Comparison of ENCODE assay signal across 16 mouse cellular contexts in genomic region chr9:56870778-56871177, GRCm38 (mm10). TPM values are rescaled to one million over a fixed set of nuclear protein-coding genes. Genes with fewer than 3 reads are reported as not detected.
DNase-seq lines count a peak whose midpoint lies in the region; ATAC-seq and TF ChIP-seq lines count a peak whose summit lies in the region.
"Had no signal": no experiment of that assay in that cellular context is flagged by ENCODE, and none has a peak within 500 bp of the region (broad histone marks: within the 10 kb centered on the region; RNA-seq: fewer than 3 reads in every experiment).

No protein-coding gene starts in this region.

- H3K27ac ChIP-seq in heart, embryonic 15.5 days = peak overlapping the region; percentile 87
- H3K27ac ChIP-seq in lung, postnatal 0 days (ENCODE audit: low read length) = peak overlapping the region; percentile 44; the same call in 1 of the 2 replicates
- H3K27ac ChIP-seq in embryonic fibroblast, embryonic 13.5 days (ENCODE audit: insufficient read depth, low read length) = peak overlapping the region; percentile 36
- H3K27ac ChIP-seq in stomach, postnatal 0 days (replicated peaks) = peak overlapping the region; percentile 25; the same call in 1 of the 2 replicates
- no peak overlapping the region for H3K27ac ChIP-seq in midbrain, embryonic 11.5 days (ENCODE audit: low read depth, low read length)
- H3K27ac ChIP-seq: liver, embryonic 12.5 days; midbrain, embryonic 12.5 days had no signal

- 19% methylated on average over 10 of the region's 10 CpGs for WGBS in heart, embryonic 15.5 days
- WGBS in lung, postnatal 0 days = 55% methylated on average over 10 of the region's 10 CpGs
- 49% methylated on average over 10 of the region's 10 CpGs for WGBS in stomach, postnatal 0 days
- 84% methylated on average over 10 of the region's 10 CpGs for WGBS in midbrain, embryonic 11.5 days

- intact Hi-C loops in heart, postnatal 36 days (cut with DNase I) = no loop called here

- H3K27me3 ChIP-seq in heart, embryonic 15.5 days = no peaks in the 10 kb centered on the region
- H3K27me3 ChIP-seq in lung, postnatal 0 days (replicated peaks; ENCODE audit: insufficient read depth, low read length) = no peaks in the 10 kb centered on the region
- H3K27me3 ChIP-seq in stomach, postnatal 0 days (ENCODE audit: control insufficient read depth, insufficient read depth, low read length) = no peaks in the 10 kb centered on the region
- peaks cover 3% of the 10 kb centered on the region; the same call in 1 of the 2 replicates for H3K27me3 ChIP-seq in midbrain, embryonic 11.5 days (ENCODE audit: control insufficient read depth, insufficient read depth, low read length)

- H3K4me1 ChIP-seq in heart, embryonic 15.5 days (replicated peaks) = peaks cover 85% of the 10 kb centered on the region
- peaks cover 13% of the 10 kb centered on the region; the same call in 1 of the 2 replicates for H3K4me1 ChIP-seq in lung, postnatal 0 days (ENCODE audit: insufficient read depth, low read depth, low read length)
- H3K4me1 ChIP-seq in embryonic fibroblast, embryonic 13.5 days (ENCODE audit: control insufficient read depth, insufficient read depth, low read length) = peaks cover 31% of the 10 kb centered on the region
- H3K4me1 ChIP-seq in stomach, postnatal 0 days (replicated peaks; ENCODE audit: control insufficient read depth, insufficient read depth) = peaks cover 15% of the 10 kb centered on the region
- H3K4me1 ChIP-seq in midbrain, embryonic 11.5 days (ENCODE audit: control insufficient read depth, insufficient read depth, low read length) = no peaks in the 10 kb centered on the region

- H3K4me3 ChIP-seq in heart, embryonic 15.5 days = no peak overlapping the region; the same call in 1 of the 2 replicates
- H3K4me3 ChIP-seq in lung, postnatal 0 days (ENCODE audit: low read depth, low read length) = no peak overlapping the region
- no peak overlapping the region for H3K4me3 ChIP-seq in embryonic fibroblast, embryonic 13.5 days (ENCODE audit: insufficient read depth, low read length)
- no peak overlapping the region for H3K4me3 ChIP-seq in stomach, postnatal 0 days (ENCODE audit: low read depth, low read length)
- no peak overlapping the region for H3K4me3 ChIP-seq in midbrain, embryonic 11.5 days (ENCODE audit: low read depth, low read length)
- H3K4me3 ChIP-seq: erythroblast, embryonic 14.5 days; liver, embryonic 12.5 days; midbrain, embryonic 12.5 days had no signal

- TF ChIP-seq CTCF in lung, postnatal 0 days (IDR thresholded peaks at IDR 0.05) = no peak
- TF ChIP-seq CTCF in embryonic fibroblast, embryonic 13.5 days (IDR thresholded peaks at IDR 0.05; ENCODE audit: borderline replicate concordance, insufficient read depth, low read length) = no peak
- no peak for TF ChIP-seq CTCF in stomach, postnatal 0 days (IDR thresholded peaks at IDR 0.05; ENCODE audit: low read depth)

- H3K9me3 ChIP-seq in heart, embryonic 15.5 days (replicated peaks) = no peaks in the 10 kb centered on the region
- no peaks in the 10 kb centered on the region for H3K9me3 ChIP-seq in lung, postnatal 0 days (ENCODE audit: low read length)
- H3K9me3 ChIP-seq in stomach, postnatal 0 days (ENCODE audit: control insufficient read depth, low read length) = no peaks in the 10 kb centered on the region
- H3K9me3 ChIP-seq in midbrain, embryonic 11.5 days (ENCODE audit: control insufficient read depth, low read length) = no peaks in the 10 kb centered on the region
- H3K9me3 ChIP-seq: liver, embryonic 12.5 days; midbrain, embryonic 12.5 days had no signal

- peak overlapping the region; percentile 56 for H3K4me2 ChIP-seq in heart, embryonic 15.5 days
- no peak overlapping the region for H3K4me2 ChIP-seq in lung, postnatal 0 days (replicated peaks; ENCODE audit: low read depth, low read length)
- no peak overlapping the region for H3K4me2 ChIP-seq in stomach, postnatal 0 days (replicated peaks; ENCODE audit: low read depth)
- H3K4me2 ChIP-seq in midbrain, embryonic 11.5 days = no peak overlapping the region
- H3K4me2 ChIP-seq: liver, embryonic 12.5 days; midbrain, embryonic 12.5 days had no signal

- H3K9ac ChIP-seq in heart, embryonic 15.5 days = peak overlapping the region; percentile 3; the same call in 1 of the 2 replicates
- no peak overlapping the region for H3K9ac ChIP-seq in lung, postnatal 0 days (replicated peaks; ENCODE audit: low read depth)
- H3K9ac ChIP-seq in stomach, postnatal 0 days (ENCODE audit: low read length) = no peak overlapping the region
- no peak overlapping the region for H3K9ac ChIP-seq in midbrain, embryonic 11.5 days (ENCODE audit: low read length)
- H3K9ac ChIP-seq: liver, embryonic 12.5 days; midbrain, embryonic 12.5 days had no signal

- TF ChIP-seq POLR2A in embryonic fibroblast, embryonic 13.5 days (IDR thresholded peaks at IDR 0.05; ENCODE audit: low read depth, low read length) = no peak

- no peak for TF ChIP-seq EP300 in lung, postnatal 0 days (IDR thresholded peaks at IDR 0.05)
- no peak for TF ChIP-seq EP300 in stomach, postnatal 0 days (optimal IDR thresholded peaks at IDR 0.05)

- DNase-seq in heart, postnatal 36 days = no peak
- no peak for DNase-seq in lung, postnatal 0 days (ENCODE audit: low spot score)
- DNase-seq in lung, postnatal 4 days = no peak
- no peak for DNase-seq in stomach, postnatal 0 days (ENCODE audit: low spot score)
- DNase-seq in midbrain, embryonic 11.5 days (ENCODE audit: low spot score, missing footprints) = no peak
- DNase-seq in cerebellum, postnatal 4 days (ENCODE audit: low spot score in 2 of 2) = no peak
- DNase-seq: cerebellum, postnatal 36 days; right cerebral cortex, postnatal 4 days had no signal

- no peak for ATAC-seq in heart, embryonic 15.5 days (replicated peaks; ENCODE audit: insufficient number of reproducible peaks, insufficient read depth, low FRiP score, low read depth)
- ATAC-seq in lung, postnatal 0 days = no peak
- ATAC-seq in stomach, postnatal 0 days (ENCODE audit: low FRiP score, low TSS enrichment) = no peak
- no peak for ATAC-seq in midbrain, embryonic 11.5 days (ENCODE audit: low FRiP score)
- ATAC-seq: hindbrain, embryonic 16.5 days; liver, embryonic 12.5 days had no signal

- no peaks in the 10 kb centered on the region for H3K36me3 ChIP-seq in heart, embryonic 15.5 days
- H3K36me3 ChIP-seq in lung, postnatal 0 days (ENCODE audit: insufficient read depth, low read length) = no peaks in the 10 kb centered on the region
- H3K36me3 ChIP-seq in stomach, postnatal 0 days (ENCODE audit: control insufficient read depth, insufficient read depth, low read length) = no peaks in the 10 kb centered on the region
- no peaks in the 10 kb centered on the region for H3K36me3 ChIP-seq in midbrain, embryonic 11.5 days (ENCODE audit: control insufficient read depth, insufficient read depth, low read length)
- H3K36me3 ChIP-seq: liver, embryonic 12.5 days; midbrain, embryonic 12.5 days had no signal

RNA-seq across cellular contexts. Expression of gene Cspg4, which starts 5.9 kb away (rescaled TPM):
- polyA plus RNA-seq in heart, embryonic 15.5 days (2015; fragmentation: Nextera tagmentation; extraction: Ambion mirVana) = 28.9 and 38.3 TPM in 2 replicates
- total RNA-seq in heart, postnatal 36 days (2021) = 10 to 100 TPM; 14.7 to 16.7 TPM
- 9.1 and 10.4 TPM in 2 replicates for polyA plus RNA-seq in lung, postnatal 0 days (2015; fragmentation: Nextera tagmentation; extraction: Ambion mirVana)
- polyA plus RNA-seq in embryonic fibroblast, embryonic 13.5 days (2011; ENCODE audit: insufficient read length, low read depth, missing spikeins) = 48.4 and 76.1 TPM in 2 replicates
- 7.8 and 9.0 TPM in 2 replicates for polyA plus RNA-seq in stomach, postnatal 0 days (2015; fragmentation: Nextera tagmentation; extraction: Ambion mirVana)
- polyA plus RNA-seq in midbrain, embryonic 11.5 days (2014; fragmentation: Nextera tagmentation; extraction: Ambion mirVana) = 1.1 and 1.4 TPM in 2 replicates
- total RNA-seq: neutrophil, adult 5-6 weeks had no signal
- polyA plus RNA-seq: erythroblast, embryonic 14.5 days had no signal

RNA-seq across cellular contexts. Expression of gene Odf3l1, which starts 6.3 kb away (rescaled TPM):
- 0.38 and 0.62 TPM in 2 replicates for polyA plus RNA-seq in heart, embryonic 15.5 days (2015; fragmentation: Nextera tagmentation; extraction: Ambion mirVana)
- not detected for total RNA-seq in heart, postnatal 36 days (2021)
- 0.30 TPM in 1 of 2 replicates, not detected in the other for polyA plus RNA-seq in lung, postnatal 0 days (2015; fragmentation: Nextera tagmentation; extraction: Ambion mirVana)
- not detected in 2 replicates for polyA plus RNA-seq in embryonic fibroblast, embryonic 13.5 days (2011; ENCODE audit: insufficient read length, low read depth, missing spikeins)
- polyA plus RNA-seq in stomach, postnatal 0 days (2015; fragmentation: Nextera tagmentation; extraction: Ambion mirVana) = 0.57 and 0.71 TPM in 2 replicates
- not detected in 2 replicates for polyA plus RNA-seq in midbrain, embryonic 11.5 days (2014; fragmentation: Nextera tagmentation; extraction: Ambion mirVana)
- total RNA-seq: MEL; neutrophil, adult 5-6 weeks had no signal
- polyA plus RNA-seq: erythroblast, embryonic 14.5 days; hindbrain, embryonic 16.5 days; liver, embryonic 12.5 days; midbrain, embryonic 12.5 days had no signal

RNA-seq across cellular contexts. Expression of gene Snx33, which starts 57.4 kb away (rescaled TPM):
- 7.0 and 9.5 TPM in 2 replicates for polyA plus RNA-seq in heart, embryonic 15.5 days (2015; fragmentation: Nextera tagmentation; extraction: Ambion mirVana)
- 10 to 100 TPM; 10.0 to 11.1 TPM for total RNA-seq in heart, postnatal 36 days (2021)
- polyA plus RNA-seq in lung, postnatal 0 days (2015; fragmentation: Nextera tagmentation; extraction: Ambion mirVana) = 8.7 and 8.9 TPM in 2 replicates
- polyA plus RNA-seq in embryonic fibroblast, embryonic 13.5 days (2011; ENCODE audit: insufficient read length, low read depth, missing spikeins) = 18.1 and 20.7 TPM in 2 replicates
- 5.5 and 6.4 TPM in 2 replicates for polyA plus RNA-seq in stomach, postnatal 0 days (2015; fragmentation: Nextera tagmentation; extraction: Ambion mirVana)
- 4.8 and 4.9 TPM in 2 replicates for polyA plus RNA-seq in midbrain, embryonic 11.5 days (2014; fragmentation: Nextera tagmentation; extraction: Ambion mirVana)
- polyA plus RNA-seq: erythroblast, embryonic 14.5 days had no signal
